Mouse (Mus musculus): Measurements from ENCODE around the gene Exoc3l2. TPM values are rescaled to one million over a fixed set of nuclear protein-coding genes. Genes with fewer than 3 reads are reported as not detected.

The Exoc3l2 gene
- polyA plus RNA-seq, 2 experiments = 1.9 to 3.5 TPM

DNA sequence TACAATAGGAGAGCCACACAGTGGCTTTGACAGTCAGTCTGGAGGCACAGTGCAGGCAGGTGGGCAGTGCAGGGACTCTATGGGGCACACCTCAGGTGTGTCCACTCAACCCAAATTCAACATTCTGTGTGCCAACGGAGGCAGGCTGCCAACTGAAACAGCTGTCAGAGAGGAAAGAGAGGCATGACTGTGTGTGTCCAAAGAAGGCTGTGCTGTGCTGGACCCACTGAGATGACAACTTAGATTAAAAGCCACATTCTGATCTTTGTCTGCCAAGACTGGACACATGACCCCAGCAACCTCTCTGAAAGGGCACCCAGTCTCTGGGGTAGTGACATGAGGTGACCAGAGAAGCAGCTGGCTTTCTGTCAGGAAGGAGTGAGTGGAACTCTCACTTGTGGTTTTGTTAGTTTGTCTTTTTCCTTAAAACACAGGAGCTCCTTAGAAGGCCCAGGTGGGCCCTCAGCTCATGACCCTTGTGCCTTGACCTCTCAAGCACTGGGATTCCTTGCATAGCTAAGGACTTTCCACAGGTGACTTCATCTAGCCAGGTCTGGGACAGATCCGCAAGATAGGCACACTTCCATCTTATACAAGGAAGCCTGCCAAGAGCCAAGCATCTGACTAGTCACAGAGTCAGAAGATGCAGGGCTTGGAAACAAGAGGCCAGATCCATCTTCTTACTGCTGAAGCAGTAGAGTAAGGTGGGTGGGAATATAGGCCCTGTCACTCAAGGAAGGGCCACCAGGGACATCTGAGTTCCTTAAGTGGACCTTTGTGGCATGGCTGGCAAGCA, 77.8 kb downstream of the Exoc3l2 start:
- 86% methylated on average over 2 of the region's 2 CpGs for WGBS

DNA sequence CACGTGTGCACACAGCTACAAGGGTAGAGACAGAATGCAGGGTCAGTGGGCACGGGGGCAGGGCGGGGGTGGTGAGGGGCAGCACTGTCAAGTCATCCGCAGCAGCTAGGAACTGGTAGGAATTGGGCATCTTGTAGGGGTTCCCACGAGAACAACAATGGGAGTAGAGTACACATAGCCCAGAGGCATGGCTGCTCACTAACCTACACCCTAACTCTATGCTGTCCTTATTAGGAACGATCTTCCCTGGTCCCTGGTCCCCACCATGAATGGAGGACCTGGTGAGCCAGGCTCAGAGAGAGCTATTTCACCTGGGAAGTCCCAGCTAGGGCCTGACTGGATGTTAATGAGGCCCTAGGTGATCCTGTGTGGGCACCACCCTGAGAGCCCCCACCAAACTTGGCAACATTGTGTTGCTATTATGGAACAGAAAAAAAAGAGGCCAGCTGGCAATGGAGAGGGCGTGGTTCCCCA, 78.6 kb downstream of the Exoc3l2 start:
- TF ChIP-seq POLR2A (IDR thresholded peaks at IDR 0.05; ENCODE audit: borderline replicate concordance, extremely low read depth, insufficient read depth, insufficient read length) = no peak
- no peak for DNase-seq (ENCODE audit: low spot score)
- no peaks in the 10 kb centered on the region for H3K9me3 ChIP-seq (ENCODE audit: control insufficient read depth, low read length)
- 0 out of 2 replicates have a peak, but pooled peaks cover 6% of the 10 kb centered on the region for H3K36me3 ChIP-seq (ENCODE audit: control insufficient read depth, insufficient read depth, low read length)
- no peak overlapping the region for H3K9ac ChIP-seq (ENCODE audit: low read depth, low read length, severe bottlenecking)
- 80% methylated on average over 7 of the region's 7 CpGs for WGBS
- no peak for ATAC-seq (ENCODE audit: low FRiP score, low read depth)
- no peak overlapping the region for H3K4me2 ChIP-seq (replicated peaks; ENCODE audit: low read depth, low read length, severe bottlenecking)
- no peak overlapping the region for H3K27ac ChIP-seq (replicated peaks; ENCODE audit: low read depth, low read length)
- H3K4me3 ChIP-seq (replicated peaks; ENCODE audit: low read length) = no peak overlapping the region
- no peaks in the 10 kb centered on the region for H3K4me1 ChIP-seq (ENCODE audit: control insufficient read depth, insufficient read depth, low read length)
- H3K27me3 ChIP-seq (ENCODE audit: control insufficient read depth, insufficient read depth, low read length) = no peaks in the 10 kb centered on the region

More for the DNA sequence above, 77.8 kb downstream of the Exoc3l2 start:
- H3K36me3 ChIP-seq (ENCODE audit: control insufficient read depth, insufficient read depth, low read length) = 0 out of 2 replicates have a peak, but pooled peaks cover 6% of the 10 kb centered on the region
- no peak overlapping the region for H3K4me3 ChIP-seq (replicated peaks; ENCODE audit: low read length)
- no peak overlapping the region for H3K4me2 ChIP-seq (replicated peaks; ENCODE audit: low read depth, low read length, severe bottlenecking)
- no peak for DNase-seq (ENCODE audit: low spot score)
- no peak overlapping the region for H3K9ac ChIP-seq (ENCODE audit: low read depth, low read length, severe bottlenecking)
- no peaks in the 10 kb centered on the region for H3K9me3 ChIP-seq (ENCODE audit: control insufficient read depth, low read length)
- no peak overlapping the region for H3K27ac ChIP-seq (replicated peaks; ENCODE audit: low read depth, low read length)
- H3K27me3 ChIP-seq (ENCODE audit: control insufficient read depth, insufficient read depth, low read length) = no peaks in the 10 kb centered on the region
- TF ChIP-seq POLR2A (IDR thresholded peaks at IDR 0.05; ENCODE audit: borderline replicate concordance, extremely low read depth, insufficient read depth, insufficient read length) = no peak
- H3K4me1 ChIP-seq (ENCODE audit: control insufficient read depth, insufficient read depth, low read length) = no peaks in the 10 kb centered on the region
- no peak for ATAC-seq (ENCODE audit: low FRiP score, low read depth)

DNA sequence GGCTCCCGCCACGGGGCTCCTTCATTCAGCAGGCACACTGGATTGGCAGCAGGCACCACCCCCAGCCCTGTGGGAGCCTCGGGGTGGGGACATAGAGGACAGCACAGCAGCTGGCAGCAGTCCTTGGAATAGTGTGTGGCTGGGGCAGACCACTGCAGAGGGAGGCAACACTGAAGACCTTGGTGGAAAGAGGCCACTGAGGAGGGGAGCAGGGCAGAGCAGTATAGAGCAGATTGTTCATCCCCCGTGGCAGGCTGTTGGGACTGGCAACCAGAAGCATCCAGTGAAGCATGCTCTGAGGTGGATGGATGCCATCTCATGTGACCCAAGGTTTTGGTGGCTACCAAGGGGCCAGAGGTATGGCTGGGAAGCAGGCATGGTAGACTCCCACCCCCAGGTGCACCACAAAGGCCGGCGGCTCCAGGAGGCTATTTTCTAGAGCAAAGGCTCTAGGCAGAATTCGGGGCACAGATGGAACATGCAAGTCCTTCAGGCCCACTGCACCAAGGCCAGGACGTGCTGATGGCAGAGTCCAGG, 79.1 kb downstream of the Exoc3l2 start:
- Histone ChIP-seq H3K9me3 (ENCODE audit: control insufficient read depth, low read length) (no peaks in the 10 kb centered on the region), H3K36me3 (ENCODE audit: control insufficient read depth, insufficient read depth, low read length) (0 out of 2 replicates have a peak, but pooled peaks cover 6% of the 10 kb centered on the region), H3K4me3 (replicated peaks; ENCODE audit: low read length) (no peak overlapping the region), H3K4me1 (ENCODE audit: control insufficient read depth, insufficient read depth, low read length) (no peaks in the 10 kb centered on the region), H3K9ac (ENCODE audit: low read depth, low read length, severe bottlenecking) (no peak overlapping the region; the same call in 1 of the 2 replicates), H3K27me3 (ENCODE audit: control insufficient read depth, insufficient read depth, low read length) (no peaks in the 10 kb centered on the region), H3K27ac (replicated peaks; ENCODE audit: low read depth, low read length) (no peak overlapping the region), H3K4me2 (replicated peaks; ENCODE audit: low read depth, low read length, severe bottlenecking) (no peak overlapping the region)
- WGBS = 68% methylated on average over 8 of the region's 8 CpGs
- peak; percentile 36; the same call in 1 of the 2 replicates for ATAC-seq (ENCODE audit: low FRiP score, low read depth)
- TF ChIP-seq POLR2A (IDR thresholded peaks at IDR 0.05; ENCODE audit: borderline replicate concordance, extremely low read depth, insufficient read depth, insufficient read length) = no peak
- no peak for DNase-seq (ENCODE audit: low spot score)

DNA sequence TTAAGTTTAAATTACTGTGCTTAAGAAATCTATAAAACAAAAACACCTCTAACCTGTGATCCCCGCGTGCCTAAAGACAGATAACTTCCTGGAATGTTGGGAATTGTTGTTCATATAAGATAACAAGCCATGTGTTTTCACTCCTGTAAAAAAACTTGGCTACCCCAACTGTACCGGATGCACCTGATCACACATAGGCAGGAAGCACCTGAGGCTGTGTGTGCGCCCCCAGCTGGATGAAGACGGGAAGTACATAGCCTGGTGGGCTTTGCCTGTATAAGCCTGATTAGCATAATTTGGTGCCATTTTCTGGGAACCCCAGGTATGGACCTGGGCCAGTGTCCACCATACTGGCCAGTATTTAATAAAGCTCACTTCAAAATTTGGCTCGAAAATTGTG, 80.5 kb downstream of the Exoc3l2 start:
- ATAC-seq (ENCODE audit: low FRiP score, low read depth) (no peak), DNase-seq (ENCODE audit: low spot score) (no peak)
- TF ChIP-seq POLR2A (IDR thresholded peaks at IDR 0.05; ENCODE audit: borderline replicate concordance, extremely low read depth, insufficient read depth, insufficient read length) = no peak
- Histone ChIP-seq H3K27ac (replicated peaks; ENCODE audit: low read depth, low read length) (no peak overlapping the region), H3K9ac (ENCODE audit: low read depth, low read length, severe bottlenecking) (no peak overlapping the region), H3K27me3 (ENCODE audit: control insufficient read depth, insufficient read depth, low read length) (no peaks in the 10 kb centered on the region), H3K4me2 (replicated peaks; ENCODE audit: low read depth, low read length, severe bottlenecking) (no peak overlapping the region), H3K9me3 (ENCODE audit: control insufficient read depth, low read length) (no peaks in the 10 kb centered on the region), H3K36me3 (ENCODE audit: control insufficient read depth, insufficient read depth, low read length) (peaks cover 6% of the 10 kb centered on the region; the same call in 1 of the 2 replicates), H3K4me1 (ENCODE audit: control insufficient read depth, insufficient read depth, low read length) (no peaks in the 10 kb centered on the region), H3K4me3 (replicated peaks; ENCODE audit: low read length) (no peak overlapping the region)
- WGBS = 49% methylated on average over 6 of the region's 6 CpGs

DNA sequence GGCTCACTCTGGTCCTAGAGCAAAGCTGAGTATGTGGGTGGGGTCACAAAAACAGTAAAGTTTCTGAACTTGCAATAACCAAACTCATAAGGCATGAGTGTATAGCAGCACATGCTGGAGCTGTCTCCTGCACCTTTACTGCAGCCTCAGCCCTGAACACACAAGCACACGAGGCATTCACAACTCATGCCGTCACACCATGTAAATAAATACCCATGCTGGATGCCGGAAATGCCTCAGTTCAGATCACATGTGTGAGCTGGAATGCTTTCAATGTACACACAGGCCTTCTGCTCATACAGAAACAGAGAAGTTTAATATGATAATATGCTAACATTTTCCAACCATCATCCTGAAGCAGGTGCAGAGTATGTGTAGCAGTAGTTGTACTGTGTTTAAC, 82.9 kb downstream of the Exoc3l2 start:
- H3K9ac ChIP-seq (ENCODE audit: low read depth, low read length, severe bottlenecking) = no peak overlapping the region
- whole genome bisulfite sequencing = 63% methylated on average over 3 of the region's 3 CpGs
- H3K27ac ChIP-seq (replicated peaks; ENCODE audit: low read depth, low read length) = no peak overlapping the region
- no peaks in the 10 kb centered on the region for H3K9me3 ChIP-seq (ENCODE audit: control insufficient read depth, low read length)
- ATAC-seq (ENCODE audit: low FRiP score, low read depth) = 0 out of 2 replicates have a peak, but pooled peaks have one; percentile 9
- no peak overlapping the region for H3K4me2 ChIP-seq (replicated peaks; ENCODE audit: low read depth, low read length, severe bottlenecking)
- no peaks in the 10 kb centered on the region for H3K27me3 ChIP-seq (ENCODE audit: control insufficient read depth, insufficient read depth, low read length)
- no peaks in the 10 kb centered on the region for H3K4me1 ChIP-seq (ENCODE audit: control insufficient read depth, insufficient read depth, low read length)
- peaks cover 7% of the 10 kb centered on the region for H3K36me3 ChIP-seq (ENCODE audit: control insufficient read depth, insufficient read depth, low read length)
- no peak for DNase-seq (ENCODE audit: low spot score)
- H3K4me3 ChIP-seq (replicated peaks; ENCODE audit: low read length) = no peak overlapping the region
- no peak for TF ChIP-seq POLR2A (IDR thresholded peaks at IDR 0.05; ENCODE audit: borderline replicate concordance, extremely low read depth, insufficient read depth, insufficient read length)

Other genes starting within 250 kb of the Exoc3l2 start
- 19.6 and 23.6 TPM in 2 replicates for gene Opa3, start 235.0 kb upstream of the Exoc3l2 start, polyA plus RNA-seq (2012; rRNA removed)
- gene Opa3, start 235.0 kb upstream of the Exoc3l2 start, polyA plus RNA-seq (2014; fragmentation: Nextera tagmentation; extraction: Ambion mirVana) = 27.5 and 31.7 TPM in 2 replicates
- gene Vasp, start 191.5 kb upstream of the Exoc3l2 start, polyA plus RNA-seq (2012; rRNA removed) = 126 and 169 TPM in 2 replicates
- gene Vasp, start 191.5 kb upstream of the Exoc3l2 start, polyA plus RNA-seq (2014; fragmentation: Nextera tagmentation; extraction: Ambion mirVana) = 66.7 and 67.0 TPM in 2 replicates
- not detected in 2 replicates for gene Ppm1n, start 183.3 kb upstream of the Exoc3l2 start, polyA plus RNA-seq (2012; rRNA removed)
- not detected in 2 replicates for gene Ppm1n, start 183.3 kb upstream of the Exoc3l2 start, polyA plus RNA-seq (2014; fragmentation: Nextera tagmentation; extraction: Ambion mirVana)
- 44.3 and 59.4 TPM in 2 replicates for gene Rtn2, start 180.7 kb upstream of the Exoc3l2 start, polyA plus RNA-seq (2012; rRNA removed)
- gene Rtn2, start 180.7 kb upstream of the Exoc3l2 start, polyA plus RNA-seq (2014; fragmentation: Nextera tagmentation; extraction: Ambion mirVana) = 22.5 and 30.6 TPM in 2 replicates
- 0.69 and 0.88 TPM in 2 replicates for gene Fosb, start 153.3 kb upstream of the Exoc3l2 start, polyA plus RNA-seq (2012; rRNA removed)
- gene Fosb, start 153.3 kb upstream of the Exoc3l2 start, polyA plus RNA-seq (2014; fragmentation: Nextera tagmentation; extraction: Ambion mirVana) = 0.14 and 0.28 TPM in 2 replicates
- 72.3 and 93.5 TPM in 2 replicates for gene Ercc1, start 118.6 kb upstream of the Exoc3l2 start, polyA plus RNA-seq (2012; rRNA removed)
- 74.3 and 86.1 TPM in 2 replicates for gene Ercc1, start 118.6 kb upstream of the Exoc3l2 start, polyA plus RNA-seq (2014; fragmentation: Nextera tagmentation; extraction: Ambion mirVana)
- 13.7 and 19.4 TPM in 2 replicates for gene Cd3eap, start 103.8 kb upstream of the Exoc3l2 start, polyA plus RNA-seq (2012; rRNA removed)
- 25.2 and 28.7 TPM in 2 replicates for gene Cd3eap, start 103.8 kb upstream of the Exoc3l2 start, polyA plus RNA-seq (2014; fragmentation: Nextera tagmentation; extraction: Ambion mirVana)
- 33.8 and 39.3 TPM in 2 replicates for gene Ppp1r13l, start 103.6 kb upstream of the Exoc3l2 start, polyA plus RNA-seq (2012; rRNA removed)
- gene Ppp1r13l, start 103.6 kb upstream of the Exoc3l2 start, polyA plus RNA-seq (2014; fragmentation: Nextera tagmentation; extraction: Ambion mirVana) = 15.3 and 16.8 TPM in 2 replicates
- gene Ercc2, start 81.3 kb upstream of the Exoc3l2 start, polyA plus RNA-seq (2012; rRNA removed) = 58.1 and 73.8 TPM in 2 replicates
- gene Ercc2, start 81.3 kb upstream of the Exoc3l2 start, polyA plus RNA-seq (2014; fragmentation: Nextera tagmentation; extraction: Ambion mirVana) = 11.3 and 12.6 TPM in 2 replicates
- gene Klc3, start 59.2 kb upstream of the Exoc3l2 start, polyA plus RNA-seq (2012; rRNA removed) = 11.5 and 12.8 TPM in 2 replicates
- 12.5 and 15.2 TPM in 2 replicates for gene Klc3, start 59.2 kb upstream of the Exoc3l2 start, polyA plus RNA-seq (2014; fragmentation: Nextera tagmentation; extraction: Ambion mirVana)
- 89.9 and 125 TPM in 2 replicates for gene Ckm, start 58.6 kb upstream of the Exoc3l2 start, polyA plus RNA-seq (2012; rRNA removed)
- 35.4 and 91.5 TPM in 2 replicates for gene Ckm, start 58.6 kb upstream of the Exoc3l2 start, polyA plus RNA-seq (2014; fragmentation: Nextera tagmentation; extraction: Ambion mirVana)
- 34.8 and 39.8 TPM in 2 replicates for gene Mark4, start 4.5 kb upstream of the Exoc3l2 start, polyA plus RNA-seq (2012; rRNA removed)
- 11.5 and 13.3 TPM in 2 replicates for gene Mark4, start 4.5 kb upstream of the Exoc3l2 start, polyA plus RNA-seq (2014; fragmentation: Nextera tagmentation; extraction: Ambion mirVana)
- 6.2 and 8.8 TPM in 2 replicates for gene Bloc1s3, start 45.0 kb downstream of the Exoc3l2 start, polyA plus RNA-seq (2012; rRNA removed)
- gene Bloc1s3, start 45.0 kb downstream of the Exoc3l2 start, polyA plus RNA-seq (2014; fragmentation: Nextera tagmentation; extraction: Ambion mirVana) = 1.2 and 1.3 TPM in 2 replicates
- gene Trappc6a, start 45.1 kb downstream of the Exoc3l2 start, polyA plus RNA-seq (2012; rRNA removed) = 58.0 and 71.6 TPM in 2 replicates
- gene Trappc6a, start 45.1 kb downstream of the Exoc3l2 start, polyA plus RNA-seq (2014; fragmentation: Nextera tagmentation; extraction: Ambion mirVana) = 70.2 and 79.8 TPM in 2 replicates
- 0.29 and 0.36 TPM in 2 replicates for gene Nkpd1, start 54.5 kb downstream of the Exoc3l2 start, polyA plus RNA-seq (2012; rRNA removed)
- gene Nkpd1, start 54.5 kb downstream of the Exoc3l2 start, polyA plus RNA-seq (2014; fragmentation: Nextera tagmentation; extraction: Ambion mirVana) = 0.17 and 0.22 TPM in 2 replicates
- 84.9 and 118 TPM in 2 replicates for gene Ppp1r37, start 99.7 kb downstream of the Exoc3l2 start, polyA plus RNA-seq (2012; rRNA removed)
- 5.6 and 6.4 TPM in 2 replicates for gene Ppp1r37, start 99.7 kb downstream of the Exoc3l2 start, polyA plus RNA-seq (2014; fragmentation: Nextera tagmentation; extraction: Ambion mirVana)
- gene Zfp296, start 114.0 kb downstream of the Exoc3l2 start, polyA plus RNA-seq (2012; rRNA removed) = 2.2 and 2.7 TPM in 2 replicates
- gene Zfp296, start 114.0 kb downstream of the Exoc3l2 start, polyA plus RNA-seq (2014; fragmentation: Nextera tagmentation; extraction: Ambion mirVana) = 0.68 and 1.8 TPM in 2 replicates
- gene Gemin7, start 114.3 kb downstream of the Exoc3l2 start, polyA plus RNA-seq (2012; rRNA removed) = 70.6 and 75.8 TPM in 2 replicates
- gene Gemin7, start 114.3 kb downstream of the Exoc3l2 start, polyA plus RNA-seq (2014; fragmentation: Nextera tagmentation; extraction: Ambion mirVana) = 171 TPM in 2 replicates
- 174 and 235 TPM in 2 replicates for gene Clasrp, start 141.2 kb downstream of the Exoc3l2 start, polyA plus RNA-seq (2012; rRNA removed)
- gene Clasrp, start 141.2 kb downstream of the Exoc3l2 start, polyA plus RNA-seq (2014; fragmentation: Nextera tagmentation; extraction: Ambion mirVana) = 46.5 and 57.5 TPM in 2 replicates
- 13.4 and 15.7 TPM in 2 replicates for gene Relb, start 166.1 kb downstream of the Exoc3l2 start, polyA plus RNA-seq (2012; rRNA removed)
- 9.8 and 10.5 TPM in 2 replicates for gene Relb, start 166.1 kb downstream of the Exoc3l2 start, polyA plus RNA-seq (2014; fragmentation: Nextera tagmentation; extraction: Ambion mirVana)
- 68.8 and 85.9 TPM in 2 replicates for gene Clptm1, start 201.7 kb downstream of the Exoc3l2 start, polyA plus RNA-seq (2012; rRNA removed)
- gene Clptm1, start 201.7 kb downstream of the Exoc3l2 start, polyA plus RNA-seq (2014; fragmentation: Nextera tagmentation; extraction: Ambion mirVana) = 90.2 and 95.4 TPM in 2 replicates
- gene Apoc2, start 214.6 kb downstream of the Exoc3l2 start, polyA plus RNA-seq (2012; rRNA removed) = 1.2 and 1.4 TPM in 2 replicates
- 1.5 TPM in 1 of 2 replicates, not detected in the other for gene Apoc2, start 214.6 kb downstream of the Exoc3l2 start, polyA plus RNA-seq (2014; fragmentation: Nextera tagmentation; extraction: Ambion mirVana)
- gene Gm44805, start 218.1 kb downstream of the Exoc3l2 start, polyA plus RNA-seq (2012; rRNA removed) = not detected in 2 replicates
- gene Gm44805, start 218.1 kb downstream of the Exoc3l2 start, polyA plus RNA-seq (2014; fragmentation: Nextera tagmentation; extraction: Ambion mirVana) = not detected in 2 replicates
- gene Apoc4, start 218.1 kb downstream of the Exoc3l2 start, polyA plus RNA-seq (2012; rRNA removed) = 0.14 TPM in 1 of 2 replicates, not detected in the other
- gene Apoc4, start 218.1 kb downstream of the Exoc3l2 start, polyA plus RNA-seq (2014; fragmentation: Nextera tagmentation; extraction: Ambion mirVana) = not detected in 2 replicates
- 9.1 and 16.4 TPM in 2 replicates for gene Apoc1, start 229.3 kb downstream of the Exoc3l2 start, polyA plus RNA-seq (2012; rRNA removed)
- 30.7 and 36.5 TPM in 2 replicates for gene Apoc1, start 229.3 kb downstream of the Exoc3l2 start, polyA plus RNA-seq (2014; fragmentation: Nextera tagmentation; extraction: Ambion mirVana)
- 365 and 376 TPM in 2 replicates for gene Apoe, start 235.9 kb downstream of the Exoc3l2 start, polyA plus RNA-seq (2012; rRNA removed)
- gene Apoe, start 235.9 kb downstream of the Exoc3l2 start, polyA plus RNA-seq (2014; fragmentation: Nextera tagmentation; extraction: Ambion mirVana) = 413 and 469 TPM in 2 replicates